Mouse (Mus musculus): ENCODE data around the gene Sell. TPM values are rescaled to one million over a fixed set of nuclear protein-coding genes. Genes with fewer than 3 reads are reported as not detected.

The Sell gene
- total and polyA plus RNA-seq, 2 experiments = 0.78 to 1.1 TPM

GRCm38 (mm10) chr1:164025685-164026084, 36.1 kb upstream of the Sell start:
- WGBS = 82% methylated on average over 4 of the region's 4 CpGs
- no peaks in the 10 kb centered on the region for H3K4me1 ChIP-seq (ENCODE audit: control insufficient read depth, insufficient read depth, low read length)
- no peak for DNase-seq (ENCODE audit: extremely low read depth, low read depth, low spot score)
- no peaks in the 10 kb centered on the region for H3K36me3 ChIP-seq (ENCODE audit: control insufficient read depth, insufficient read depth, low read length)
- no peaks in the 10 kb centered on the region for H3K27me3 ChIP-seq (ENCODE audit: control insufficient read depth, insufficient read depth, low read length)
- no peak overlapping the region for H3K27ac ChIP-seq (replicated peaks; ENCODE audit: insufficient read depth, low read depth, low read length)
- H3K9ac ChIP-seq (ENCODE audit: low read depth, low read length) = no peak overlapping the region
- TF ChIP-seq CTCF (IDR thresholded peaks at IDR 0.05; ENCODE audit: low read depth, low read length) (no peak), POLR2A (IDR thresholded peaks at IDR 0.05; ENCODE audit: extremely low read depth, insufficient read depth, low read length) (no peak)
- no peak overlapping the region for H3K4me3 ChIP-seq (ENCODE audit: insufficient read depth, low read depth, low read length)
- H3K79me2 ChIP-seq (ENCODE audit: control insufficient read depth, insufficient read depth, low read length) = no peaks in the 10 kb centered on the region

GRCm38 (mm10) chr1:164027416-164027815, 34.4 kb upstream of the Sell start:
- TF ChIP-seq POLR2A (IDR thresholded peaks at IDR 0.05; ENCODE audit: extremely low read depth, insufficient read depth, low read length) (no peak), CTCF (IDR thresholded peaks at IDR 0.05; ENCODE audit: low read depth, low read length) (no peak)
- H3K27ac ChIP-seq (replicated peaks; ENCODE audit: insufficient read depth, low read depth, low read length) = no peak overlapping the region
- H3K36me3 ChIP-seq (ENCODE audit: control insufficient read depth, insufficient read depth, low read length) = no peaks in the 10 kb centered on the region
- no peak overlapping the region for H3K9ac ChIP-seq (ENCODE audit: low read depth, low read length)
- 52% methylated on average over 5 of the region's 5 CpGs for WGBS
- no peaks in the 10 kb centered on the region for H3K27me3 ChIP-seq (ENCODE audit: control insufficient read depth, insufficient read depth, low read length)
- DNase-seq (ENCODE audit: extremely low read depth, low read depth, low spot score) = no peak
- H3K4me3 ChIP-seq (ENCODE audit: insufficient read depth, low read depth, low read length) = no peak overlapping the region
- no peaks in the 10 kb centered on the region for H3K79me2 ChIP-seq (ENCODE audit: control insufficient read depth, insufficient read depth, low read length)
- no peaks in the 10 kb centered on the region for H3K4me1 ChIP-seq (ENCODE audit: control insufficient read depth, insufficient read depth, low read length)

GRCm38 (mm10) chr1:164040385-164041135, 21.2 kb upstream of the Sell start:
- no peak overlapping the region for H3K9ac ChIP-seq (ENCODE audit: low read depth, low read length)
- 82% methylated on average over 10 of the region's 10 CpGs for WGBS
- no peaks in the 10 kb centered on the region for H3K79me2 ChIP-seq (ENCODE audit: control insufficient read depth, insufficient read depth, low read length)
- no peak overlapping the region for H3K4me3 ChIP-seq (ENCODE audit: insufficient read depth, low read depth, low read length)
- TF ChIP-seq POLR2A (IDR thresholded peaks at IDR 0.05; ENCODE audit: extremely low read depth, insufficient read depth, low read length) = no peak
- TF ChIP-seq CTCF (IDR thresholded peaks at IDR 0.05; ENCODE audit: low read depth, low read length) = no peak
- no peaks in the 10 kb centered on the region for H3K27me3 ChIP-seq (ENCODE audit: control insufficient read depth, insufficient read depth, low read length)
- H3K36me3 ChIP-seq (ENCODE audit: control insufficient read depth, insufficient read depth, low read length) = no peaks in the 10 kb centered on the region
- H3K27ac ChIP-seq (replicated peaks; ENCODE audit: insufficient read depth, low read depth, low read length) = no peak overlapping the region
- DNase-seq (ENCODE audit: extremely low read depth, low read depth, low spot score) = no peak
- H3K4me1 ChIP-seq (ENCODE audit: control insufficient read depth, insufficient read depth, low read length) = no peaks in the 10 kb centered on the region; the same call in 1 of the 2 replicates

- no peaks in the 10 kb centered on the region; the same call in 1 of the 2 replicates for H3K4me1 ChIP-seq (ENCODE audit: control insufficient read depth, insufficient read depth, low read length)
- no peaks in the 10 kb centered on the region for H3K79me2 ChIP-seq (ENCODE audit: control insufficient read depth, insufficient read depth, low read length)
- no peak overlapping the region for H3K27ac ChIP-seq (replicated peaks; ENCODE audit: insufficient read depth, low read depth, low read length)
- H3K36me3 ChIP-seq (ENCODE audit: control insufficient read depth, insufficient read depth, low read length) = no peaks in the 10 kb centered on the region
- 66% methylated on average over 3 of the region's 3 CpGs for WGBS
- H3K9ac ChIP-seq (ENCODE audit: low read depth, low read length) = no peak overlapping the region
- no peaks in the 10 kb centered on the region for H3K27me3 ChIP-seq (ENCODE audit: control insufficient read depth, insufficient read depth, low read length)
- TF ChIP-seq CTCF (IDR thresholded peaks at IDR 0.05; ENCODE audit: low read depth, low read length) = no peak
- TF ChIP-seq POLR2A (IDR thresholded peaks at IDR 0.05; ENCODE audit: extremely low read depth, insufficient read depth, low read length) = no peak
- H3K4me3 ChIP-seq (ENCODE audit: insufficient read depth, low read depth, low read length) = no peak overlapping the region
- DNase-seq (ENCODE audit: extremely low read depth, low read depth, low spot score) = peak; percentile 24
Measured at GRCm38 (mm10) chr1:164043549-164043948, 18.2 kb upstream of the Sell start.

GRCm38 (mm10) chr1:164047934-164048333, 13.8 kb upstream of the Sell start, which contains the start of gene Sele:
Gene Sele, plus strand, starts transcription at chr1:164048234.
- 71% methylated on average over 5 of the region's 5 CpGs for WGBS
- peaks cover 3% of the 10 kb centered on the region; the same call in 1 of the 2 replicates for H3K27me3 ChIP-seq (ENCODE audit: control insufficient read depth, insufficient read depth, low read length)
- no peak within 1 kb of the TSS for H3K4me3 ChIP-seq (ENCODE audit: insufficient read depth, low read depth, low read length)
- H3K36me3 ChIP-seq (ENCODE audit: control insufficient read depth, insufficient read depth, low read length) = no peaks in the 10 kb centered on the region
- no peak within 1 kb of the TSS for H3K27ac ChIP-seq (replicated peaks; ENCODE audit: insufficient read depth, low read depth, low read length)
- H3K9ac ChIP-seq (ENCODE audit: low read depth, low read length) = no peak within 1 kb of the TSS
- no peak for TF ChIP-seq CTCF (IDR thresholded peaks at IDR 0.05; ENCODE audit: low read depth, low read length)
- TF ChIP-seq POLR2A (IDR thresholded peaks at IDR 0.05; ENCODE audit: extremely low read depth, insufficient read depth, low read length) = no peak
- no peaks in the 10 kb centered on the region for H3K4me1 ChIP-seq (ENCODE audit: control insufficient read depth, insufficient read depth, low read length)
- H3K79me2 ChIP-seq (ENCODE audit: control insufficient read depth, insufficient read depth, low read length) = no peaks in the 10 kb centered on the region
- no peak for DNase-seq (ENCODE audit: extremely low read depth, low read depth, low spot score)

- 88% methylated on average over 9 of the region's 9 CpGs for WGBS
- DNase-seq (ENCODE audit: extremely low read depth, low read depth, low spot score) = no peak
- H3K79me2 ChIP-seq (ENCODE audit: control insufficient read depth, insufficient read depth, low read length) = no peaks in the 10 kb centered on the region
- no peaks in the 10 kb centered on the region for H3K36me3 ChIP-seq (ENCODE audit: control insufficient read depth, insufficient read depth, low read length)
- no peak overlapping the region for H3K27ac ChIP-seq (replicated peaks; ENCODE audit: insufficient read depth, low read depth, low read length)
- H3K4me3 ChIP-seq (ENCODE audit: insufficient read depth, low read depth, low read length) = no peak overlapping the region
- H3K9ac ChIP-seq (ENCODE audit: low read depth, low read length) = no peak overlapping the region
- peaks cover 3% of the 10 kb centered on the region; the same call in 1 of the 2 replicates for H3K27me3 ChIP-seq (ENCODE audit: control insufficient read depth, insufficient read depth, low read length)
- H3K4me1 ChIP-seq (ENCODE audit: control insufficient read depth, insufficient read depth, low read length) = no peaks in the 10 kb centered on the region
- TF ChIP-seq POLR2A (IDR thresholded peaks at IDR 0.05; ENCODE audit: extremely low read depth, insufficient read depth, low read length) (no peak), CTCF (IDR thresholded peaks at IDR 0.05; ENCODE audit: low read depth, low read length) (no peak)
Measured at GRCm38 (mm10) chr1:164053561-164053960, 8.2 kb upstream of the Sell start.
